Mouse (Mus musculus): ENCODE results near the gene Igdcc4. TPM values are rescaled to one million over a fixed set of nuclear protein-coding genes. Genes with fewer than 3 reads are reported as not detected.

The Igdcc4 gene
- polyA plus RNA-seq, 1 experiment = not detected

DNA sequence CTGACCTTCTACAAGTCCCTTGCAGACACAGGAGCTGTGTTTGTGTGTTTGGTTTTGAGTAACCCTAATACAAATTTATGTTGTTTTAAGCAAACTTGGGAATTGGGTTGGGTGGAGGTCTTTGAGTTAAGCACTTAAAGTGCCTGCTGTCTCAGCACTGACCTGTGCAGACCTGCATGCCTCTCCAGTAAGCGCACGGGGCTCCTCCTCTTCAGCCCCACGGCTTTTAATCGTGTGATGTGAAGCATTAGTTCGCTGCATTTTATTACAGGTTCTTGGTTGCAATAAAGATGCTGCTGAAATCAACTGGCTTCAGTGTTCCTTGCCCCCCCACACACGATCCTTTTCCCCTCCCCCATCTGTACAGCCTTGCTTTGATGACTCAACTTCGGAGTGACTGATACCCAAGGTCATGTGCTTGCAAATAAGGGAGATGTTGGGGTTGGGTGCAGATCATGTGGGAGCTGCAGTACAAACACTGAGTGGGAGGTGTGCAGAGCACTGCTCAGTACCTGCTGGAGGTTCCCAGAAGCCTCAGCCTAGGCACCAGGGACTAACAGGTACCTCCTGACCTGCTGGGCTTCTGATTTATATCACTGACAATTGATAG is 17.0 kb upstream of the Igdcc4 start:
- H3K27me3 ChIP-seq (ENCODE audit: control insufficient read depth) = no peaks in the 10 kb centered on the region
- H3K4me3 ChIP-seq (replicated peaks) = no peak overlapping the region
- peaks cover 15% of the 10 kb centered on the region for H3K4me1 ChIP-seq (ENCODE audit: control insufficient read depth)
- H3K36me3 ChIP-seq (ENCODE audit: control insufficient read depth) = peaks cover 55% of the 10 kb centered on the region
- no peaks in the 10 kb centered on the region for H3K9me3 ChIP-seq (ENCODE audit: control insufficient read depth, low read length)
- TF ChIP-seq TAL1 (IDR thresholded peaks at IDR 0.05; ENCODE audit: low read length) = no peak
- TF ChIP-seq GATA1 (IDR thresholded peaks at IDR 0.05; ENCODE audit: low read length) = no peak

- H3K4me3 ChIP-seq (replicated peaks) = no peak overlapping the region
- H3K36me3 ChIP-seq (ENCODE audit: control insufficient read depth) = peaks cover 46% of the 10 kb centered on the region
- TF ChIP-seq TAL1 (IDR thresholded peaks at IDR 0.05; ENCODE audit: low read length) = no peak
- no peak for TF ChIP-seq GATA1 (IDR thresholded peaks at IDR 0.05; ENCODE audit: low read length)
- H3K9me3 ChIP-seq (ENCODE audit: control insufficient read depth, low read length) = no peaks in the 10 kb centered on the region
- H3K27me3 ChIP-seq (ENCODE audit: control insufficient read depth) = no peaks in the 10 kb centered on the region
- H3K4me1 ChIP-seq (ENCODE audit: control insufficient read depth) = peaks cover 15% of the 10 kb centered on the region
Observed at GRCm38 (mm10) chr9:65085270-65085669, 16.0 kb upstream of the Igdcc4 start.

DNA sequence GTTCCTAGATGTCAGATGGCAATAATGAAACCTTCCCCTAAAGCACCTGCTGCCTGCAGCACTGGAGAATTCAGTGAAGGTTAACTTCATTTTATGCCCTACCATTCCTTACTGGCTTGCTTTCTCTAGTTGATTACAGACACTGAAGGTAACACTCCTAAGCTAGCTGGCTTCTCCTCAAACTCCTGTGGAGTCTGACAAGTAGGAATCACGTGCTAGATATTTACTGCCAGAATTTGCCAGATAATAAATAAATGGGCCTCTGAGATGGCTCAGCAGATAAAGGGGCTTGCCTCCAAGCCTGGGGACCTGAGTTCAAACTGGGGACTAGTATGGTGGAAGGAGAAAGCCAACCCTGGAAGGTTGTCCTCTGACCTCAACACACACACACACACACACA is 14.5 kb upstream of the Igdcc4 start:
- no peaks in the 10 kb centered on the region for H3K27me3 ChIP-seq (ENCODE audit: control insufficient read depth)
- TF ChIP-seq TAL1 (IDR thresholded peaks at IDR 0.05; ENCODE audit: low read length) (no peak), GATA1 (IDR thresholded peaks at IDR 0.05; ENCODE audit: low read length) (no peak)
- H3K9me3 ChIP-seq (ENCODE audit: control insufficient read depth, low read length) = no peaks in the 10 kb centered on the region
- peaks cover 31% of the 10 kb centered on the region for H3K36me3 ChIP-seq (ENCODE audit: control insufficient read depth)
- no peak overlapping the region for H3K4me3 ChIP-seq (replicated peaks)
- H3K4me1 ChIP-seq (ENCODE audit: control insufficient read depth) = peaks cover 15% of the 10 kb centered on the region

DNA sequence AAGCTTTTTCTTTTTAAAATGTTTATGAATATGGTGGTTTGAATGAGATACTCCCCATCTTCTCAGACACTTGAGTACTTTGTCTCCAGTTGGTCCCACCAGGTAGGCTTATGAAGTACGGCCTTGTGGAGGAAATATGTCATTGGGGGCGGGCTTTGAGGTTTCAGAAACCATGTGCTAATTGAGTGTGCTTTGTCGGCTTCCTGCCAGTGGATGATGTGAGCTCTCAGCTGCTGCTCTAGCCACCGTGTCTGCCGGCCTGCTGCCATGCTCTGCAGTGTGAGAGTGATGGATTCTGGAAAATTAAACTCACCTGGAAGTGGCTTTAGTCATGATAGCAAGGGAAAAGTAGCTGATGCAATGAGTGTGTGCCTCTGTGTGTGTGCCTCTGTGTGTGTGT is 13.8 kb upstream of the Igdcc4 start:
- Histone ChIP-seq H3K36me3 (ENCODE audit: control insufficient read depth) (peaks cover 24% of the 10 kb centered on the region), H3K9me3 (ENCODE audit: control insufficient read depth, low read length) (no peaks in the 10 kb centered on the region), H3K27me3 (ENCODE audit: control insufficient read depth) (no peaks in the 10 kb centered on the region), H3K4me3 (replicated peaks) (no peak overlapping the region), H3K4me1 (ENCODE audit: control insufficient read depth) (peaks cover 15% of the 10 kb centered on the region)
- TF ChIP-seq GATA1 (IDR thresholded peaks at IDR 0.05; ENCODE audit: low read length) (no peak), TAL1 (IDR thresholded peaks at IDR 0.05; ENCODE audit: low read length) (no peak)

DNA sequence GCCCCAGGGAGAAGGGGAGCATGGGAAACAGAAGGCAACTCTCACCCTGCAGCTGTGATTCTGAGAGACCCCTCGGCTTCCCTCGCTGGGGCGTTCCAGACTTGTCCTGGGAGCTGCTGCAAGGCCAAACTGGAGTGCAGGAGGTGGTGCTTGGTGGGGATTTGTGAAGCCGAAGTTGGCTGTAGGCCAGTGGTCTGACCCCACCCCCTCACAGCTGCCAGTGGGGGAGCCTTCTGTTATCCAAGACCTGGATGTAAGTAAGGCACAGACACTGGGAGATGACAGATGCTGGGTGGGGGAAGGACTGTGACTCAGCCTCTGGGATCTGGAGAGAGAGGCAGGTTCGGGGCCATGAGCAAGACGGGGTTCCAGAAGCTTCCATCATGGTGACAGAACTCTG is 7.0 kb upstream of the Igdcc4 start:
- no peaks in the 10 kb centered on the region for H3K4me1 ChIP-seq (ENCODE audit: control insufficient read depth)
- TF ChIP-seq GATA1 (IDR thresholded peaks at IDR 0.05; ENCODE audit: low read length) (no peak), TAL1 (IDR thresholded peaks at IDR 0.05; ENCODE audit: low read length) (no peak)
- H3K36me3 ChIP-seq (ENCODE audit: control insufficient read depth) = no peaks in the 10 kb centered on the region
- H3K4me3 ChIP-seq (replicated peaks) = no peak overlapping the region
- H3K9me3 ChIP-seq (ENCODE audit: control insufficient read depth, low read length) = no peaks in the 10 kb centered on the region
- H3K27me3 ChIP-seq (ENCODE audit: control insufficient read depth) = peaks cover 12% of the 10 kb centered on the region

DNA sequence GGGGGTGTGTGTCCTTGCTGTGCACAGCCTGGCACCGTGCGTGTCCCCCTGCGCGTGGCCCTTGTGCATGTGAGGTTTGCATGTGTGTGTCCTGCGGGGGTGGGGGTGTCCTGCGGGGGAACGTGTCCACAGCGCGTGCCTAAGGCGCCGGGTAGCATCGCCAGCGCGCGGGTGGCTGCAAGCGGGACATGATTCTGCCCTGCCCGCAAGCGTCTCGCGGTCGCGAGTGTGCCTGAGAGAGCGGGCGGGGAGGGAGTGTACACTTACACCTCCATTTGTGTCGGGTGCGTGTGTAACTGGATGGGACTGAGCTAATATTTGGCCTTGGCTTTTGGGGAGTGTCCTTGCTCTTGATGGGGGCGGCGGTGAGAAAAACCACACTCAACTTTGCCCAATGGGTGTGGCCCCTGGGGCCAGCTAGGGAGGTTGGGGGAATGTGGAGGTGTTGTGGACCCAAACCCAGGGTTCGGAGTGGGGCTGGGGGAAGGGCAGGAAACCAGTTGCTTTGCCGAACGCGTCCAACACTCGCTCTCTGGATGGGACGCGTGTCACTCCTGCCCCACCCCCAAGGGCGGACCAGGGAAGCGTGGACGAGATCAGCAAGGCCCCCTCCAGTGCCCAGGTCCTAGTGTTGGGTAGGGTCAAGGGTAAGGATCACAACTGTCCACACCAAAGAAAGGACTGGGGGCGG is 545 bp downstream of the Igdcc4 start:
- H3K4me3 ChIP-seq (replicated peaks) = peak overlapping the region; percentile 58

DNA sequence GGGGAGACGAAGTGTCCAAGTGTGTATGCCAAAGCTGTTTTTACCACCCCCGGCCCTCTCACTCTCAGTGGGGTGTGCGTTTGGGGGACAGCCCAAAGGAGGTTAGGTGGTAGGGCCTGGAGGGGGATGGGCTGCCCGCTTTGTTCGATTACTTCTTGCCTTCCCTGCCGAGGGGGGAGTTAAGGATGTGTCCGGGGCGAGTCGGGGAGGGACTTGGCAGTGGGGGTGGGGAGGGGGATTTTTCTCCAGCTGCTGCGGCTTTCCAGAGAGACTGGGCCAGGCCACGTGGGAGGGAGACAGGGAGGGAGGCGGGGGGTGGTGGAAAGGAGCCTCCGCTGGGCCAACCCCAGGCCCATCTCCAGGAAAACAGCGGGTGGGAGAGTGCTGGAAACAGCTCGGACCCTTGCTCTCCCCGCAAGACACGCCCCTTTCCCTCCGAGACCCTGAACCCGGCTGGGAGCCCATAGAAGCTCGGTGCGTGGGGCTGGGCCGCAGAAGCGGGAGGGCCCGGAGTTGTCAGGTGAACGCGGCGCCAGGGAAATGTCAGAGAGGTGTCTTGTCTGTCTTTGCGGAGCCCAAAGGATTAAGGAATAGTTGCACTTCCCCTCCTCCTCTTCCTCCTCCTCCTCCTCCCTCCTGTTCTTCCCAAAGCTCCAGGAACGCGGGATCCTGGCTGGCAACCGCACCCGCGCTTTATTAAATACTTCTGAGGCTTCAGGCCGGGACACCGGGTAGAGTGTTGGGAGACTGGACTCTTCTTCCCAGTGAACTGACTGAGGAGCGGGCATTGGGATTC is 1.3 kb downstream of the Igdcc4 start:
- Histone ChIP-seq H3K27me3 (ENCODE audit: control insufficient read depth) (peaks cover 77% of the 10 kb centered on the region), H3K36me3 (ENCODE audit: control insufficient read depth) (no peaks in the 10 kb centered on the region), H3K4me1 (ENCODE audit: control insufficient read depth) (peaks cover 8% of the 10 kb centered on the region), H3K9me3 (ENCODE audit: control insufficient read depth, low read length) (peaks cover 16% of the 10 kb centered on the region; the same call in 1 of the 2 replicates), H3K4me3 (replicated peaks) (peak overlapping the region; percentile 58)
- TF ChIP-seq TAL1 (IDR thresholded peaks at IDR 0.05; ENCODE audit: low read length) = no peak
- no peak for TF ChIP-seq GATA1 (IDR thresholded peaks at IDR 0.05; ENCODE audit: low read length)

More for the DNA sequence above, 545 bp downstream of the Igdcc4 start:
- peaks cover 74% of the 10 kb centered on the region for H3K27me3 ChIP-seq (ENCODE audit: control insufficient read depth)
- H3K4me1 ChIP-seq (ENCODE audit: control insufficient read depth) = peaks cover 8% of the 10 kb centered on the region
- H3K36me3 ChIP-seq (ENCODE audit: control insufficient read depth) = no peaks in the 10 kb centered on the region
- H3K9me3 ChIP-seq (ENCODE audit: control insufficient read depth, low read length) = peaks cover 16% of the 10 kb centered on the region; the same call in 1 of the 2 replicates
- TF ChIP-seq TAL1 (IDR thresholded peaks at IDR 0.05; ENCODE audit: low read length) (no peak), GATA1 (IDR thresholded peaks at IDR 0.05; ENCODE audit: low read length) (no peak)

- Histone ChIP-seq H3K4me3 (replicated peaks) (peak overlapping the region; percentile 33), H3K36me3 (ENCODE audit: control insufficient read depth) (no peaks in the 10 kb centered on the region), H3K27me3 (ENCODE audit: control insufficient read depth) (peaks cover 84% of the 10 kb centered on the region)
Observed at GRCm38 (mm10) chr9:65103173-65103752, 2.0 kb downstream of the Igdcc4 start.

More at GRCm38 (mm10) chr9:65103173-65103752, 2.0 kb downstream of the Igdcc4 start:
- peaks cover 16% of the 10 kb centered on the region; the same call in 1 of the 2 replicates for H3K9me3 ChIP-seq (ENCODE audit: control insufficient read depth, low read length)
- TF ChIP-seq GATA1 (IDR thresholded peaks at IDR 0.05; ENCODE audit: low read length) (no peak), TAL1 (IDR thresholded peaks at IDR 0.05; ENCODE audit: low read length) (no peak)
- H3K4me1 ChIP-seq (ENCODE audit: control insufficient read depth) = peaks cover 8% of the 10 kb centered on the region

Measured in erythroblast, embryonic 14.5 days (primary cell).